Mouse (Mus musculus): ENCODE data around the gene Cep41.

- no peak for TF ChIP-seq POLR2A (IDR thresholded peaks at IDR 0.05; ENCODE audit: low read depth, low read length)
- no peak for TF ChIP-seq CTCF (IDR thresholded peaks at IDR 0.05; ENCODE audit: extremely low read depth, insufficient read depth, insufficient read length, insufficient replicate concordance)
Observed at GRCm38 (mm10) chr6:30710371-30711364, 17.1 kb upstream of the Cep41 start.
